In the genomic region with DNA sequence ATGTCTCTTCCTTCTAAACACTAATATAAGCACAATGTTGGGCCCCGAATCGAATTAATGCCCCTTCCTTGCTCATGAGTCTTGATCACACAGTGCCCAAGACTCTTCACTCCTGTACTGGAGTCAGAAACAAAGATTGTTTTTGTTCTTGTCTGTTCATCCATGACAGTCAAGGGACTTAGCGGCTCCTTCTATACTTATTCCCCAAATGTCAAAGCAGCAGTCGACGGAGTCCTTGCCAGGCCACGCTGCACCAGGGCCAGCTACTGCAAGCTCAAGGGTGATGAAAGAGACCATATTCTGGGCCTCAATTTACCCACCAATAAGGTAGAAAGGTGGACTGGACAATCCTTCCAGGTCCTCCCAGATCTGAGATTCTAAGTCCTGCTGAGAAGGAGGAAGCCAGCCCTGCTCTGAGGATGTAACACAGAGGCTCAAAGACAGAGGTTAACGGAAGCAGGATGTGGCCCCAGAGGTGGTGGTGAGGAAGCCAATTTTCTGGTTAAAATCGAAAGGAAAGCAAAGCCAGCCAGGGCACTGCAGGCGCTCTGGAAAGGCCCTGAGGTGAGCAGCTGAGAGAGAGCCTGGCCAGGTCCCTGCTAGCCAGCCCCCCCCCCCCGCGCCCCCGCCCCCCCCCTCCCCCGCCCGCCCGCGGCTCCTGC, we compare ENCODE assay signal across 8 mouse cellular contexts. TPM values are rescaled to one million over a fixed set of nuclear protein-coding genes. Genes with fewer than 3 reads are reported as not detected.
DNase-seq lines count a peak whose midpoint lies in the region; ATAC-seq lines count a peak whose summit lies in the region.

No protein-coding gene starts in this region.

- no peak overlapping the region for H3K27ac ChIP-seq in forebrain, embryonic 16.5 days (ENCODE audit: low read length)
- H3K27ac ChIP-seq in kidney, embryonic 14.5 days (ENCODE audit: low read depth, low read length), result no peak overlapping the region

- H3K4me2 ChIP-seq in forebrain, embryonic 16.5 days (ENCODE audit: low read length), result peak overlapping the region; percentile 24; the same call in 1 of the 2 replicates
- H3K4me2 ChIP-seq in kidney, embryonic 14.5 days (replicated peaks; ENCODE audit: low read depth, low read length), result peak overlapping the region; percentile 19

- peaks cover 47% of the 10 kb centered on the region for H3K4me1 ChIP-seq in forebrain, embryonic 16.5 days (replicated peaks; ENCODE audit: control insufficient read depth, insufficient read depth, low read length)
- H3K4me1 ChIP-seq in kidney, embryonic 14.5 days (ENCODE audit: control insufficient read depth, insufficient read depth, low read length), result peaks cover 18% of the 10 kb centered on the region

- H3K27me3 ChIP-seq in forebrain, embryonic 16.5 days (replicated peaks; ENCODE audit: control insufficient read depth, insufficient read depth, low read length), result no peaks in the 10 kb centered on the region
- no peaks in the 10 kb centered on the region for H3K27me3 ChIP-seq in kidney, embryonic 14.5 days (ENCODE audit: control insufficient read depth, insufficient read depth, low read length)

- WGBS in forebrain, embryonic 16.5 days, result 21% methylated on average over 10 of the region's 16 CpGs
- WGBS in kidney, embryonic 14.5 days, result 43% methylated on average over 10 of the region's 16 CpGs

- no peaks in the 10 kb centered on the region for H3K36me3 ChIP-seq in forebrain, embryonic 16.5 days (ENCODE audit: control insufficient read depth, insufficient read depth)
- no peaks in the 10 kb centered on the region for H3K36me3 ChIP-seq in kidney, embryonic 14.5 days (ENCODE audit: control insufficient read depth, insufficient read depth, low read length)

- no peak overlapping the region for H3K9ac ChIP-seq in forebrain, embryonic 16.5 days (replicated peaks; ENCODE audit: low read depth, low read length)
- 0 out of 2 replicates have a peak overlapping the region, but pooled peaks have one; percentile 7 for H3K9ac ChIP-seq in kidney, embryonic 14.5 days (ENCODE audit: low read depth, low read length)

- no peak for ATAC-seq in forebrain, embryonic 16.5 days
- ATAC-seq in kidney, embryonic 14.5 days (ENCODE audit: low FRiP score, low TSS enrichment), result peak; percentile 33; the same call in 1 of the 2 replicates

- no peaks in the 10 kb centered on the region for H3K9me3 ChIP-seq in forebrain, embryonic 16.5 days (ENCODE audit: control insufficient read depth, low read length)
- H3K9me3 ChIP-seq in kidney, embryonic 14.5 days (ENCODE audit: control insufficient read depth, low read length), result no peaks in the 10 kb centered on the region

- H3K4me3 ChIP-seq in forebrain, embryonic 16.5 days (replicated peaks; ENCODE audit: low read length), result no peak overlapping the region
- no peak overlapping the region for H3K4me3 ChIP-seq in kidney, embryonic 14.5 days (ENCODE audit: low read length)

- peak; percentile 25 for DNase-seq in embryo, embryonic 10 days (ENCODE audit: low spot score)
- no peak for DNase-seq in embryo, embryonic 9.5 days (ENCODE audit: extremely low spot score)
- peak; percentile 86 for DNase-seq in CD4-positive, CD25-positive, alpha-beta regulatory T cell, adult 2 months (ENCODE audit: low read depth, low spot score)
- peak; percentile 63 for DNase-seq in lung, postnatal 36 days
- no peak for DNase-seq in right cerebral cortex, postnatal 36 days (ENCODE audit: low spot score in 2 of 2)
- no peak for DNase-seq in right cerebral cortex, postnatal 25 days

RNA-seq across cellular contexts. Expression of gene Rgcc, which starts 8.2 kb away (rescaled TPM):
- 58.0 and 62.8 TPM in 2 replicates for polyA plus RNA-seq in forebrain, embryonic 16.5 days (2015; fragmentation: Nextera tagmentation; extraction: Ambion mirVana)
- polyA plus RNA-seq in kidney, embryonic 14.5 days (2014; fragmentation: Nextera tagmentation; extraction: Ambion mirVana), result 22.7 and 26.0 TPM in 2 replicates

RNA-seq across cellular contexts. Expression of gene Zfp957, which starts 46.1 kb away (rescaled TPM):
- polyA plus RNA-seq in forebrain, embryonic 16.5 days (2015; fragmentation: Nextera tagmentation; extraction: Ambion mirVana), result not detected in 2 replicates
- not detected in 2 replicates for polyA plus RNA-seq in kidney, embryonic 14.5 days (2014; fragmentation: Nextera tagmentation; extraction: Ambion mirVana)

Comparison
In these comparisons a context has a peak if more than half of its experiments do, and no peak if none do; other contexts are left out.
1. DNase-seq: peak in embryo, embryonic 10 days (single experiment), CD4-positive, CD25-positive, alpha-beta regulatory T cell, adult 2 months (single experiment) and lung, postnatal 36 days (single experiment); none in embryo, embryonic 9.5 days (single experiment), right cerebral cortex, postnatal 36 days (0 of 2) and right cerebral cortex, postnatal 25 days (single experiment).